Mouse (Mus musculus): ENCODE data around the gene Mag. TPM values are rescaled to one million over a fixed set of nuclear protein-coding genes. Genes with fewer than 3 reads are reported as not detected.

Mag gene
- polyA plus RNA-seq, 1 experiment from 2014 or later: 1.8 TPM

DNA sequence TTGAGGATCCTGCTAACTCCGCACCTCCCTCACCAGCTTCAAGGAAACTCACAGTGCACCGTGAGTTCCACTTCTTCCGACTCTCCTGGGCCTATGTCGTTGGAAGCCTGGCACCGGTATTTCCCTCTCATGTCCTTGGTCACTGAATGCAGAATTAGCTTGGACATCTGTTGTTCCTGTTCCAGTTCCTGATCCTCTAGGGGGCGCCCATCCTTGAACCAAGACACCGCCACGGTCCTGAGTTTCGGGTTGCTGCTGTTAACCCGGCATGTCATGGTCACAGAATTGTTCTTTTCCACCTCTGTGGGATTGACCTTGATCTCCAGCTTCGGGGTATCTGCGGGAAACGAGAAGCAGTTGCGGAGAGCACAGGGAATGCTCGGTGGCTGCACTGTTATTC is 41.6 kb downstream of the Mag start:
- no peaks in the 10 kb centered on the region for H3K36me3 ChIP-seq (ENCODE audit: control insufficient read depth, insufficient read depth, low read length)
- H3K27ac ChIP-seq (replicated peaks; ENCODE audit: low read depth, low read length): no peak overlapping the region
- no peaks in the 10 kb centered on the region; the same call in 1 of the 2 replicates for H3K4me1 ChIP-seq (ENCODE audit: control insufficient read depth, insufficient read depth, low read length)
- H3K27me3 ChIP-seq (ENCODE audit: control insufficient read depth, insufficient read depth, low read length): no peaks in the 10 kb centered on the region
- ATAC-seq (ENCODE audit: low FRiP score, low TSS enrichment) (no peak), DNase-seq (peak; percentile 81)
- 24% methylated on average over 15 of the region's 15 CpGs for WGBS
- no peaks in the 10 kb centered on the region for H3K9me3 ChIP-seq (ENCODE audit: control insufficient read depth, low read length)
- no peak overlapping the region for H3K9ac ChIP-seq (replicated peaks; ENCODE audit: low read length)
- no peak overlapping the region for H3K4me2 ChIP-seq (ENCODE audit: low read length)
- H3K4me3 ChIP-seq (replicated peaks; ENCODE audit: low read depth, low read length): no peak overlapping the region

DNA sequence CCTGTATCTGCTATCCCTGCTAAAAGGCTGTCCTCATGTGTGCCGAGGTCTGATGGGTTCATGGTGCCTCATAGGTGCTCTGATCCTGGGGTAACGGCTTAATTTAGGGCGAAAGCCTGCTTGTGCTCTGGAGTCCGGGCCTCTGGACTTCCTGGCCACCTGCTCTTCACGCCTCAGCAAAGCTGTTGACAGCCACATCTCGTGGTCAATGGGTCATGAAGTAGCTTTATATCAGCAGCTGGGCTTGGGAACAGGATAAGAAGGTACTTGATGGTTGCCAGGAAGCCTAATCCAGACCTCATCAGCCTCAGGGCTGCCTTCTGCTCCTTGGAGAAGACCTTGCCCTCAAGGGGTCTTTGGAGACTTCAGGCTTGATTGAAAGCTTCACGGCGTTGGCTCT is 51.3 kb downstream of the Mag start:
- no peaks in the 10 kb centered on the region for H3K36me3 ChIP-seq (ENCODE audit: control insufficient read depth, insufficient read depth, low read length)
- 48% methylated on average over 8 of the region's 8 CpGs for WGBS
- H3K27me3 ChIP-seq (ENCODE audit: control insufficient read depth, insufficient read depth, low read length): no peaks in the 10 kb centered on the region
- H3K27ac ChIP-seq (replicated peaks; ENCODE audit: low read depth, low read length): no peak overlapping the region
- DNase-seq: no peak
- no peak overlapping the region for H3K4me3 ChIP-seq (replicated peaks; ENCODE audit: low read depth, low read length)
- no peaks in the 10 kb centered on the region for H3K9me3 ChIP-seq (ENCODE audit: control insufficient read depth, low read length)
- no peaks in the 10 kb centered on the region for H3K4me1 ChIP-seq (ENCODE audit: control insufficient read depth, insufficient read depth, low read length)
- no peak overlapping the region for H3K9ac ChIP-seq (replicated peaks; ENCODE audit: low read length)
- no peak for ATAC-seq (ENCODE audit: low FRiP score, low TSS enrichment)
- no peak overlapping the region for H3K4me2 ChIP-seq (ENCODE audit: low read length)

DNA sequence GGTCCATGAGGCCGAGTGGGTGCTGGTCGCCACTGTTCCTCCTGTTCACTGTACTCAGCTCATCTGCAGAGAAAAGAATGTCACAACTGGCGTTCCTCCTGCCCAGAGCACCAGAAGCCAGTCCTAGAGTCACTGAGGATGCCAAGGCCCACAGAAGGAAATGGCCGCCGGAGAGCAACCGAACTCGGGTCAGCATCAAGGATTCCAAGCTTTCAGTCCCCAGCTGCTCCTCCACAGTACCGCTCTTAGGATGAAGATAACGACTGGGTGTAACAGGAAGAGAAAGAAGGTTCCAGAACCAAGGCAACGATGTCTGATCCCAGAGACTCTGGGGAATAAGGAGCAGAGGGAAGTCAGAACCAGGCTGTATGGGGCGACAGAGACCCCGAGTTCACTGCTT is 53.2 kb downstream of the Mag start, which contains the start of gene Ffar1:
Gene Ffar1, minus strand, starts transcription at position 101 of the 400 bp plus-strand sequence.
- Histone ChIP-seq H3K4me3 (replicated peaks; ENCODE audit: low read depth, low read length) (no peak within 1 kb of the TSS), H3K36me3 (ENCODE audit: control insufficient read depth, insufficient read depth, low read length) (no peaks in the 10 kb centered on the region), H3K4me1 (ENCODE audit: control insufficient read depth, insufficient read depth, low read length) (no peaks in the 10 kb centered on the region), H3K4me2 (ENCODE audit: low read length) (no peak within 1 kb of the TSS), H3K9me3 (ENCODE audit: control insufficient read depth, low read length) (no peaks in the 10 kb centered on the region), H3K9ac (replicated peaks; ENCODE audit: low read length) (no peak within 1 kb of the TSS), H3K27ac (replicated peaks; ENCODE audit: low read depth, low read length) (no peak within 1 kb of the TSS), H3K27me3 (ENCODE audit: control insufficient read depth, insufficient read depth, low read length) (no peaks in the 10 kb centered on the region)
- DNase-seq: no peak
- WGBS: 91% methylated on average over 12 of the region's 12 CpGs
- no peak for ATAC-seq (ENCODE audit: low FRiP score, low TSS enrichment)

DNA sequence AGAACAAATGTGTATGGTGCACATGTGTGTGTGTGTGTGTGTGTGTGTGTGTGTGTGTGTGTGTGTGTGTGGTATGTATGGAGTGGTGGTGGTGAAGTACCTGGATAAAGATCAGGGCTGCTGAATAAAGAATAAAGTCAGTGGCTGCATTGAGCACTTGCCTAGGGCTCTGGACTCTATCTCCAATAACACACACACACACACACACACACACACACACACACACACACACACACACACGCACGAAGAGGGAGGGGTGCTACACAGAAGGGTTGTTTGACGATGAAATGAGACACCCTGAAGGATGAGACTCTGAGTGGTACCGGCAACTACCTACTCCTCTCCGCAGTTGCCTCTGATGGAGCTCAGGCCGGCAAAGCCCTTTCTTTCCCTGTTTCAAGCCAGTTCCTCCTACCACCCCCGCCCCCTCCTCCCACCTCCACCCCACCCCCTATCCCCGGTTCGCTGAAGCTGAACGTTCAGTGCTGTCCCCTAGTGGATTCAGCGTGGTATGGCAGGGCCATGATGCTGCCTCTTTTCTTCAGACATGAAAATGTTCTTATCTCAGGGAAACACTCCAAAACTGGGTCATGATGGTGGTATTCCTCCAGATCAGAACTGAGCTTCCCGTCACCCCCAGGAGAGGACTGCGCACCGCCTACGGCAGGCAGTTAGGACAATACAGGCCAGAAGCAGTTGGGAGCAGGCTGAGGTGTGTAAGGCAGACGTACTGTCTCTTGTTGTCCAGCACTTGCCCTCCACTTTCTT is 54.9 kb downstream of the Mag start:
- Histone ChIP-seq H3K27me3 (ENCODE audit: control insufficient read depth, insufficient read depth, low read length) (no peaks in the 10 kb centered on the region), H3K36me3 (ENCODE audit: control insufficient read depth, insufficient read depth, low read length) (no peaks in the 10 kb centered on the region), H3K27ac (replicated peaks; ENCODE audit: low read depth, low read length) (no peak overlapping the region), H3K9ac (replicated peaks; ENCODE audit: low read length) (no peak overlapping the region), H3K4me3 (replicated peaks; ENCODE audit: low read depth, low read length) (peak overlapping the region; percentile 27), H3K4me2 (ENCODE audit: low read length) (peak overlapping the region; percentile 50), H3K9me3 (ENCODE audit: control insufficient read depth, low read length) (no peaks in the 10 kb centered on the region), H3K4me1 (ENCODE audit: control insufficient read depth, insufficient read depth, low read length) (no peaks in the 10 kb centered on the region)
- WGBS: 13% methylated on average over 16 of the region's 16 CpGs
- DNase-seq (peak; percentile 89), ATAC-seq (ENCODE audit: low FRiP score, low TSS enrichment) (peak; percentile 58; the same call in 1 of the 2 replicates)

DNA sequence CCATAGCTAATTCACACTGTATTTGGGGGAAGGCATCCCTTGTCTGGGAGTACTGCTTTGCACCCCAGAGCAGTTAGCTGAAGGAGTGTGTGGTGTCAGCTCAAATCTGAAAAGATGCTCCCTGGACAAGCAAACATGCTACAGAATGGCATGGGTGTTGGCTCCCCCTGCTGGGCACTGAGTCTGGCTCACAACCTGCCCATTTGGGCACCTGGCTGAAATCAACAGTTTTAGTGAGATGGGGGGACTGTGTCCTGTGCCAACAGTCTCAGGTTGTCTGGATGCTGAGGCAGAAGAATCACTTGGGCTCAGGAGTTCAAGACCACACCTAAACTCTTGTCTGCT is 55.4 kb downstream of the Mag start:
- Histone ChIP-seq H3K4me3 (replicated peaks; ENCODE audit: low read depth, low read length) (no peak overlapping the region), H3K4me1 (ENCODE audit: control insufficient read depth, insufficient read depth, low read length) (no peaks in the 10 kb centered on the region), H3K27ac (replicated peaks; ENCODE audit: low read depth, low read length) (no peak overlapping the region), H3K9ac (replicated peaks; ENCODE audit: low read length) (no peak overlapping the region), H3K4me2 (ENCODE audit: low read length) (no peak overlapping the region), H3K27me3 (ENCODE audit: control insufficient read depth, insufficient read depth, low read length) (no peaks in the 10 kb centered on the region), H3K36me3 (ENCODE audit: control insufficient read depth, insufficient read depth, low read length) (no peaks in the 10 kb centered on the region), H3K9me3 (ENCODE audit: control insufficient read depth, low read length) (no peaks in the 10 kb centered on the region)
- ATAC-seq (ENCODE audit: low FRiP score, low TSS enrichment) (peak; percentile 46; the same call in 1 of the 2 replicates), DNase-seq (peak; percentile 89)

DNA sequence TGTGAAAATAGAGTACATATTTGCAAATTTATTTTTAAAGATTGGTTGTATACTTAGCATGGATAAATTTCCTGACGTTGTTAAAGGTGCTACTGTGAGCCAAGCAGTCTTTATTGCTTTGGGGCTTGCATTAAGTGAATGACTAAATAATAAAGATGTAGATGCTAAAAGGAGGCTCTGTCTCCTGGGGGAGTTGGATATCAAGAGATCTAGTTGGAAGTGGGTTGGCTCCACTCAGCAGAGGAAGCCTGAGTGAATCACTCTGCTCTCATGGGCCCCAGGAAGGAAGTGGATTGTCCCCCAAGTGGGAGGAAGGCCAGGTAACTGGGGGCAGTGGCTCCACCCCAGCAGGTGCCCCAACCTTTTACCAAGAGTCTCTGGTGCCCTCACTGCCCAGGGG is 56.9 kb downstream of the Mag start:
- H3K4me2 ChIP-seq (ENCODE audit: low read length): no peak overlapping the region
- H3K27me3 ChIP-seq (ENCODE audit: control insufficient read depth, insufficient read depth, low read length): no peaks in the 10 kb centered on the region
- no peak overlapping the region for H3K4me3 ChIP-seq (replicated peaks; ENCODE audit: low read depth, low read length)
- DNase-seq: no peak
- WGBS: 71% methylated on average over 1 of the region's 1 CpGs
- H3K9me3 ChIP-seq (ENCODE audit: control insufficient read depth, low read length): no peaks in the 10 kb centered on the region
- no peak overlapping the region for H3K9ac ChIP-seq (replicated peaks; ENCODE audit: low read length)
- no peaks in the 10 kb centered on the region for H3K4me1 ChIP-seq (ENCODE audit: control insufficient read depth, insufficient read depth, low read length)
- H3K36me3 ChIP-seq (ENCODE audit: control insufficient read depth, insufficient read depth, low read length): no peaks in the 10 kb centered on the region
- ATAC-seq (ENCODE audit: low FRiP score, low TSS enrichment): no peak
- H3K27ac ChIP-seq (replicated peaks; ENCODE audit: low read depth, low read length): no peak overlapping the region

DNA sequence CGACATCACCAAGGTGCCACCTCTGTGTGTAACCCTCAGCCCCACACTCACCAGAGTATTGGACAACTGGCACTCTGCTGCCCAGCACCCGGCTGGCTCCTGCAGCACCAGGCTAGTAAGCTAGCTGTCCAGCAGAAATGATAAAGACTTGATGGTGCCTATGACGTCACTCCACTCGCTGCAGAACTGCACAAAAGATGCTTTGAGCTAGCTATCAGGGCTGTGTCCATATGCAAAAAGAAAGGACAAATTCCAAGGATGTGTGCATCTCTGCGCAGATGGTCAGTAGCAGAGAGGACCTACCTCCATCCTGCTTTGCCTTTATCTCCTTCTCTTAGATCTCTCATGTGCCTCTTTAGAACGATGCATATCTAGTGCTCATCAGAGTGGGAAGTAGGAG is 58.6 kb downstream of the Mag start, which contains the start of gene Ffar3:
Gene Ffar3, minus strand, starts transcription at position 101 of the 400 bp plus-strand sequence.
- Histone ChIP-seq H3K27ac (replicated peaks; ENCODE audit: low read depth, low read length) (no peak within 1 kb of the TSS), H3K4me3 (replicated peaks; ENCODE audit: low read depth, low read length) (no peak within 1 kb of the TSS), H3K9ac (replicated peaks; ENCODE audit: low read length) (no peak within 1 kb of the TSS), H3K4me1 (ENCODE audit: control insufficient read depth, insufficient read depth, low read length) (no peaks in the 10 kb centered on the region), H3K9me3 (ENCODE audit: control insufficient read depth, low read length) (no peaks in the 10 kb centered on the region), H3K27me3 (ENCODE audit: control insufficient read depth, insufficient read depth, low read length) (no peaks in the 10 kb centered on the region), H3K36me3 (ENCODE audit: control insufficient read depth, insufficient read depth, low read length) (no peaks in the 10 kb centered on the region), H3K4me2 (ENCODE audit: low read length) (no peak within 1 kb of the TSS)
- 83% methylated on average over 6 of the region's 6 CpGs for WGBS
- no peak for DNase-seq
- ATAC-seq (ENCODE audit: low FRiP score, low TSS enrichment): no peak

DNA sequence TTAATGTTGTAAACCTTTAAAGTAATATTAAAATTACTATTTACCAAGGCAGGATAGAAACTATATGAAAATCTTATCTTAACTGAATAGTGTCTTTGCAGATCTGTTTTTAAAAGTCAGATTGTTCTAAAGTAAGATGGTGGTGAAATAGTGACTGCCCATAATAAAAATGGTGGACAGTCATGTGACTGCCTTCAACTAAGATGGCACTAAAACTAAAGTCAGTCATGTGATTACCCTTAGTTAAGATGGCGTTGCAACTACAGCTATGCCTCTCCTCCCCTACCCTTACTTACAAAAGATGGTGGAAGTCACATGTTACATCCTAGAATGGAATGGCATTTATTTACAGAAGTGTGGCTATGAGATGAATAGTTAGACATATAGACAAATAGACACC is 63.3 kb downstream of the Mag start:
- whole genome bisulfite sequencing: 87% methylated on average over 1 of the region's 1 CpGs
- no peak overlapping the region for H3K4me3 ChIP-seq (replicated peaks; ENCODE audit: low read depth, low read length)
- H3K4me2 ChIP-seq (ENCODE audit: low read length): no peak overlapping the region
- ATAC-seq (ENCODE audit: low FRiP score, low TSS enrichment): no peak
- no peaks in the 10 kb centered on the region for H3K9me3 ChIP-seq (ENCODE audit: control insufficient read depth, low read length)
- no peaks in the 10 kb centered on the region for H3K4me1 ChIP-seq (ENCODE audit: control insufficient read depth, insufficient read depth, low read length)
- DNase-seq: no peak
- no peaks in the 10 kb centered on the region for H3K36me3 ChIP-seq (ENCODE audit: control insufficient read depth, insufficient read depth, low read length)
- no peak overlapping the region for H3K9ac ChIP-seq (replicated peaks; ENCODE audit: low read length)
- no peaks in the 10 kb centered on the region for H3K27me3 ChIP-seq (ENCODE audit: control insufficient read depth, insufficient read depth, low read length)
- no peak overlapping the region for H3K27ac ChIP-seq (replicated peaks; ENCODE audit: low read depth, low read length)
